Mouse (Mus musculus) cortical plate, adult 2 months (tissue): ENCODE measurements at regions not wholly inside any gene's neighbourhood (a gene's known extent, or its start where the extent isn't known, plus 50 kb on each side); places are given as distances from the start of the nearest gene placed in this dataset.

Experiments
- CTCF ChIP-seq: fragments of 200-500 bp; IDR thresholded peaks from 2 replicates; pipeline ENCODE4 v1.5.1; 2011; ENCODE audit warnings: mild to moderate bottlenecking, control low read depth, low read length; ENCODE audit not compliant: insufficient read depth; ENCODE audit errors: extremely low read depth
- POLR2A ChIP-seq: fragments of 200-500 bp; IDR thresholded peaks from 2 replicates; pipeline ENCODE4 v1.6.1; 2011; ENCODE audit warnings: mild to moderate bottlenecking, low read length, control low read depth; ENCODE audit not compliant: insufficient read depth; ENCODE audit errors: extremely low read depth

DNA sequence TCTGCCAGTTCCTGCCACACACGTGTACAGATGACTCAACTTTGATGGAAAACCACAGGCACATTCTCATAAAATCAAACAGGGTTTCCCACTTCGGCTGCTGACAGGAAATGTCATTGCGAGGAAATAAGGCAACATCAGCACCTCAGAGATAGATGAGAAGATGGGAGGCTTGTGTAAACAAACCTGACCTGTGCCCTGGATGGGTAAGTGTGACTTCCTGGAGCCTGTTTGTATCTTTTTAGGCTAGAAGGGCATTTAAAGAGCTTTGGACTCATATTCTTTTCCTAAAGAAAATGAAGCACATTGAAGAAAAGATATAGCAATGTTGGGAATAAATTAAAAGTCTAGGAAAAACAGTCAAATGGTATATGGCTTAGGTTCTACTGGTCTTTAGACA, 449.0 kb downstream of the Isl1 start:
- TF ChIP-seq CTCF = no peak
- TF ChIP-seq POLR2A = no peak
